Mouse (Mus musculus) lung, adult 2 months (tissue): ENCODE measurements around the gene Pik3r2.

Experiments used
- CTCF ChIP-seq: fragments of 200-500 bp; IDR thresholded peaks from 2 replicates; pipeline ENCODE4 v1.5.1; 2011; ENCODE audit warnings: mild to moderate bottlenecking, low read length, control low read depth; ENCODE audit not compliant: insufficient read depth
- POLR2A ChIP-seq: fragments of 200-500 bp; IDR thresholded peaks from 2 replicates; pipeline ENCODE4 v1.6.1; 2011; ENCODE audit warnings: low read depth, mild to moderate bottlenecking, control low read depth, low read length, borderline replicate concordance; ENCODE audit errors: extremely low read depth

DNA sequence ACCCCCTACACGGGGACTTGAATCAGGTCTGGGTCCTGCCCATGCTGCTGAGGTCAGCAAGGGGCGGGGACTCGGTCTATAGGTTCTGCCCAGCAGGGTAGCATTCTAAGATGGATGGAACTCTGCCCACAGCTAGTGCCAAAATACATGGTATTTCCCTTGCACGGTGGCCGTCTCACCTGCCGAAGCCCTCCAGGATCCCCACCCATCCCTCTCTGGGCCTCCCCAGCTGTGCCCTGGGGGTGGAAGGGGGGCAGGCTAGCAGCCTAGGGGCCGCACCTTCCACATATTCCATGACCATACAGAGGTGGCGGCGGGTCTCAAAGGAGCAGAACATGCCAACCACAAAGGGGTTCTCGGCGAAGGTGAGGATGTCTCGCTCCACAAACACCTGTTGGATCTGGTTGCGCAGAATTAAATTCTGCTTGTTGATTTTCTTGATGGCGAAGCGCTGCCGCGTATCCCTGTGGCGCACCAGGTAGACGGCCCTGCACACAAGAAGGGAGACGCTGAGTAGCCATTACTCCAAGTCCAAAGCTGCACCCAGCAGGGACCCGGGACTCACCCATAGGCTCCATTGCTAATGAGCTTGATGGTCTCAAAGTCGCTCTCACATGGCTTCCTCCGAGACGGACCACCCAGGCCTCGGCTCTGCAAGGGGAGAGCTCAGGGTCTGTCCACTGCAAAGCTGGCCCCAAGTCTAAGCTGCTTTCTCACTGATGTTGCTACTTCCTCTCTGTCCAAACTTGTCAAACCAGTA, 10.0 kb upstream of the Pik3r2 start:
- TF ChIP-seq CTCF (no peak), POLR2A (no peak)
